Mouse (Mus musculus) testis, adult 2 months (tissue): ENCODE measurements at regions not wholly inside any gene's neighbourhood (a gene's known extent, or its start where the extent isn't known, plus 50 kb on each side); places are given as distances from the start of the nearest gene placed in this dataset.

Source experiments
- CTCF ChIP-seq: fragments of 200-500 bp; IDR thresholded peaks from 2 replicates; pipeline ENCODE4 v1.5.1; 2012; ENCODE audit warnings: low read depth, mild to moderate bottlenecking, inconsistent platforms, low read length, moderate library complexity; ENCODE audit not compliant: control insufficient read depth, insufficient read depth, insufficient replicate concordance
- POLR2A ChIP-seq: fragments of 200-500 bp; IDR thresholded peaks from 2 replicates; pipeline ENCODE4 v1.6.1; 2012; ENCODE audit warnings: low read depth, mild to moderate bottlenecking, inconsistent platforms, low read length, moderate library complexity; ENCODE audit not compliant: control insufficient read depth

GRCm38 (mm10) chr12:35656563-35656962, 121.7 kb upstream of the Ahr start:
- TF ChIP-seq POLR2A = no peak
- TF ChIP-seq CTCF = no peak
